ENCODE assay signal across 24 mouse cellular contexts in the genomic region with DNA sequence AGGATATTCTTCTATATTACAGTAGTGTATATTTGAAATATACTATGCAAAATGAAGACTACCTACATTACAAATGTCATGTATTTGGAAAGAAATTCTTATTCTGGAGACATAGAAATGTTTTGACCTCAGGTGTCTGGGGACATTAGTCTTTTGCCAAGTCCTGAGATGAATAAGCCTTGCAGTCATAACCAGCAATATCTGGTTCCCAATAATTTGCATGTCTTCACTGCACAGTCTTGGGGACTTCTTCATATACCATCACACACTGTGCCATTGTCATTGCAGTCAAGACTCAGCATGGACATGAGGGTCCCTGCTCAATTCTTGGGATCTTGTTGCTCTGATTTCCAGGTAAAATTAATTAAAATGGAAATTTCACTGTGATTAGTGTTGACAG. TPM values are rescaled to one million over a fixed set of nuclear protein-coding genes. Genes with fewer than 3 reads are reported as not detected.
"Had no signal": no experiment of that assay in that cellular context is flagged by ENCODE, and none has a peak within 500 bp of the region (broad histone marks: within the 10 kb centered on the region; RNA-seq: fewer than 3 reads in every experiment).

No protein-coding gene starts in this region.

- H3K36me3 ChIP-seq: neural tube, embryonic 12.5 days; neural tube, embryonic 13.5 days; neural tube, embryonic 15.5 days; stomach, embryonic 15.5 days had no signal

- H3K27ac ChIP-seq: neural tube, embryonic 12.5 days; neural tube, embryonic 13.5 days; neural tube, embryonic 15.5 days; stomach, embryonic 15.5 days; stomach, postnatal 0 days had no signal

- H3K4me3 ChIP-seq: neural tube, embryonic 12.5 days; neural tube, embryonic 13.5 days; neural tube, embryonic 15.5 days; stomach, embryonic 15.5 days had no signal

- H3K9ac ChIP-seq: neural tube, embryonic 12.5 days; neural tube, embryonic 13.5 days; neural tube, embryonic 15.5 days; stomach, embryonic 15.5 days had no signal

- H3K27me3 ChIP-seq: neural tube, embryonic 12.5 days; neural tube, embryonic 13.5 days; neural tube, embryonic 15.5 days; stomach, embryonic 15.5 days had no signal

- DNase-seq: retina, postnatal 1 day; right cerebral cortex, adult 18-20 months; right cerebral cortex, postnatal 14 days; right cerebral cortex, postnatal 25 days; right cerebral cortex, postnatal 4 days; spleen, adult 18-20 months; thymus, adult 18-20 months; thymus, adult 2 months; thymus, postnatal 14 days; thymus, postnatal 25 days; thymus, postnatal 36 days; thymus, postnatal 4 days had no signal

- H3K4me1 ChIP-seq: neural tube, embryonic 12.5 days; neural tube, embryonic 13.5 days; neural tube, embryonic 15.5 days; stomach, embryonic 15.5 days had no signal

- H3K9me3 ChIP-seq: neural tube, embryonic 15.5 days; stomach, embryonic 15.5 days had no signal

- H3K4me2 ChIP-seq: neural tube, embryonic 12.5 days; neural tube, embryonic 13.5 days; neural tube, embryonic 15.5 days; stomach, embryonic 15.5 days had no signal

RNA-seq across cellular contexts. Expression of gene Olfr161, which starts 27.3 kb away (rescaled TPM):
- polyA plus RNA-seq: neural tube, embryonic 12.5 days; neural tube, embryonic 13.5 days; neural tube, embryonic 14.5 days; neural tube, embryonic 15.5 days; small intestine, adult 2 months; spleen, adult 2 months; stomach, embryonic 14.5 days; stomach, embryonic 15.5 days; stomach, embryonic 16.5 days; stomach, postnatal 0 days; thymus, adult 2 months; thymus, postnatal 0 days; urinary bladder, adult 2 months had no signal
